Mouse (Mus musculus) adrenal gland, postnatal 36 days (tissue): Measurements from ENCODE around the gene Cacng7. TPM values are rescaled to one million over a fixed set of nuclear protein-coding genes. Genes with fewer than 3 reads are reported as not detected.

Source experiments
- DNase-seq, 2 experiments: peaks; one replicate each; pipeline ENCODE4 v3.0.0; 2021; ENCODE audit warnings: mixed read lengths in 1 of 2
- total RNA-seq, 2 experiments: library from RNA; stranded (reverse); gene quantifications; 2 replicates each; pipeline ENCODE4 v1.2.3; 2021

Gene Cacng7
- total RNA-seq, 2 experiments from 2014 or later, result 7.0 to 8.0 TPM

DNA sequence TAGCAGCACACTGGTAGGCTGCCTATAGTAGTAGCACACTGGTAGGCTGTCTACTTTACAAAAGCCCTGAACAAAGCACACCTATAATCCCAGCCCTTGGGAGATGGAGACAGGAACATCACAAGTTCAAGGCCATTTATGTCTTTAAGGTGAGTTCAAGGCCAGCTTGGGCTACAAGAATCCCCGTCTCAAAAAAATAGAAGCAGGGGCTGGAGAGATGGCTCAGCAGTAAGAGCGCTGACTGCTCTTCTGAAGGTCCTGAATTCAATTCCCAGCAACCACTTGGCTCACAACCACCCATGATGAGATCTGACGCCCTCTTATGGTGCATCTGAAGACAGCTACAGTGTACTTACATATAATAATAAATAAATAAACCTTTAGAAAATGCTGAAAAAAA is 12.5 kb downstream of the Cacng7 start:
- DNase-seq, result no peak

DNA sequence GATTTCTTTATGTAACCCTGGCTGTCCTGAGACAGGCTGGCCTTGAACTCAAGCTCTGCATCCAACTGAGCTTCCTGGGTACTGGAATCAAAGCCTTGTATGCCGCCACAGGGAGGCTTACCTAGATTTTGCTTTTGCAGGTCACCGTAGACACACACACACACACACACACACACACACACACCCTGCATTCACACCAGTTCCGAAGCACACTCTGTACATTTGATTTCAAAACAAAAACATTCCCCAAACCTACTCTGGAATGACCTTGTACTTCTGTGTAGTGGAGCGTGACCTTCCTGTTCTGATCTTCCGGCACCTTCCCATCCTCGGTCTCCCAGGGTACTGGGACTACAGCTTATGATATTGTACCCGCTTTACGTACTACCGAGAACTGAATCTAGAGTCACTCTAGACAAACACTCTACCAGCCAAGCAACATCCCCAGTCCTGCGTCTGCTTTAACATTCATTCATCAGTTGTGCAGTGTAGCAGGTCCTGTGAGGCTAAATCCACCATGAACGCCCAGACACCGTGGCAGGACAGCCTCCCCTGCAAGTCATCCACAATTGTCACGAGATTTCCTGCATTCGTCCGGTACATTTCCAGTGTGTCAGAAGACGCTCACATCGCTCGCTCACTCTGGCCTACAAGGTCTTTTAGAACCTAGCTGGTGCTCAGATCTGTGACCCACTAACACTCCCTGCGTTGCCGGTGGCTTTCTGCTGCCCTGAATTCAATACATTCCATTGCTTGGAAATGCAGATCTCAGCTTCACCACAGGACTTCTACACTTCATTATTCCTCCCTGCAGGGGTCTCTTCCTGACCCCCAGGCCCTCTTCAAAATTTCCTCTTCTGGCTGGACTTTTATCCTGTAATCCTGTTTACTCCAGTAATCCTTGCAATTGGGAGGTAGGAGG is 14.9 kb downstream of the Cacng7 start:
- peak; percentile 20 to 46 for DNase-seq

DNA sequence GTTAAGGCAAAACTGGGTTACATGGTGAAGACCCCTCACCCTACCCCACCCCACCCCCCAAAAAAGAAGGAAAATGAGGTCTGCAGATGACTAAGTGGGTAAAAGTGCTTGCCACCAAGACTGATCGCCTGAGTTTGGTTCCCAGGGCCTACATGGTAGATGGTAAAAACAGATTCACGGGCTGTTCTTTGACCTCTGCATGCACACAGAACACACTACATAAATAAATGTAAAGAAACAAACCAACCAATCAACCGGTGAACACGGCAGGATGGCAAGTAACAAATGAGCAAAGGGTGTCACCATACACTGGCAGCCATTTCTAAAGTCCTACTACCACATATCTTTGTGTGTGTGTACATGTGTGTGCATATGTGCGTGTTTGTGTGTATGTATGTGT is 15.6 kb downstream of the Cacng7 start:
- DNase-seq, result no peak

DNA sequence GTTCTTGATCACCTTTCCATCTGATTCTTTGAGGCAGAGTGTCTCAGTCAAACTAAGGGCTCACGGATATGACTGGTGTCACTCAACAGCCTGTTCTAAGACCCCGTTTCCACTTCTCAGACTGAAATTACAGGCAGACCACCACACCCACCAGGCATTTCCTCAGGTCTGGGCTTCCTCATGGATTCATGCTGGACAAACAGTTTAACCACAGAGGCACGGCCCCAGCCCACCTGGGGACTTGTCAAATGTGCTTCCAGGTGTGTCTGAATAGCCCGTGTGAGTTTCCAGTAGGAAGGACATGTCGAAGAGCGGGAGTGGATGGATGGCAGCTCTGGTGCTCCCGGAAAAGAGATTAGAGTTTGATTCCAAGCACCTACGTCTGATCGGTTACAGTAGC is 17.0 kb downstream of the Cacng7 start:
- no peak for DNase-seq

DNA sequence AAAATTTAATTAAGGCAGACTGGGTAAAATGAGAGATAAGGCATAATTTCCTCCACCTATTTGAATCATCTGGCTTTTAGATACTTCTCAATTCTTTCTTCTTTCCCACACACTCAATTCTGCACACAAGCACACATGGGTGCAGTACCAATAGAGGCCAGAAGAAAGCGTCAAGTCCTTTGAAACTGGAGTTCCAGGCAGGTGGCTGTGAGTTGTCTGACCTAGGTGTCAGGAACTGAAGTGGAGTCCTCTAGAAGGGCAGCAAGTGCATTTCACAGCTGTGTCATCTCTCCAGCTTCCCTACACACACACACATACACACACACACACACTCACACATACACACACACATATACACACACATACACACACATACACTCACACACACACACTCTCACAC is 18.8 kb downstream of the Cacng7 start:
- no peak for DNase-seq

DNA sequence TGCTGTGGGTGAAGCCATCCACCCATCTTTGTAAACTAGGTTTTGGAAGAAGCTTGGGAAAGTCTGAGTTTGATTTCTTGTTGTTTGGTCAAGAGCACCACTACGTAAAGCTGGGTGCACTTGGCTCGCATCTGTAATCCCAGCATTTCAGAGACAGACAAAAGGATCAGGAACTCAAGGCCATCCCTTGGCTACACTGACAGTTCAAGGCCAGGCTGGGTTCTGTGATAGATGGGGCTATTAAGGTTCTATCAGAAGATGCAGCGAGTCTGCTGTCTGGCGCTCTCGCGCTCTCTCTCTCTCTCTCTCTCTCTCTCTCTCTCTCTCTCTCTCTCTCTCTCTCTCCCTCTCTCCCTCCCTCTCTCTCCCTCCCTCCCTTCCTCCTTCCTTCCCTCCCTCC is 22.1 kb downstream of the Cacng7 start:
- peak in 1 of 2 experiments; percentile 55 for DNase-seq

DNA sequence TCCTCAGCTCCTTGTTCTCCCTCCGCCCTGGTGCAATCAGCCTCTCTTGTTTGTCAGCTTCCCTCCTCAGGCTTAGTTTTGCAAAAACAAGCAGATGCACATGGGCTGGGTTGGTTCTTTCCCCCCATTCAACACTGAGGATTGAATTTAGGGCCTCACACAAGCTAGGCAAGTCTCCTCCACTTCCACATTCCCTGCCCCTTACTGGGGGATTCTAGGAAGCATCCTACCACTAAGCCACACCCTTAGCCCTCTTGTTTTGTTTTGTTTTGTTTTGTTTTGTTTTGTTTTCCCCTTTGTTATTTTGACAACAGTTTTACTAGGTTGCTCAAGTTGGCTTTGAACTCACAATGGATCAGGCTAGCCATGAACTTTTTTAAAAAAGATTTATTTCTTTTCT is 27.9 kb downstream of the Cacng7 start:
- DNase-seq, result no peak

DNA sequence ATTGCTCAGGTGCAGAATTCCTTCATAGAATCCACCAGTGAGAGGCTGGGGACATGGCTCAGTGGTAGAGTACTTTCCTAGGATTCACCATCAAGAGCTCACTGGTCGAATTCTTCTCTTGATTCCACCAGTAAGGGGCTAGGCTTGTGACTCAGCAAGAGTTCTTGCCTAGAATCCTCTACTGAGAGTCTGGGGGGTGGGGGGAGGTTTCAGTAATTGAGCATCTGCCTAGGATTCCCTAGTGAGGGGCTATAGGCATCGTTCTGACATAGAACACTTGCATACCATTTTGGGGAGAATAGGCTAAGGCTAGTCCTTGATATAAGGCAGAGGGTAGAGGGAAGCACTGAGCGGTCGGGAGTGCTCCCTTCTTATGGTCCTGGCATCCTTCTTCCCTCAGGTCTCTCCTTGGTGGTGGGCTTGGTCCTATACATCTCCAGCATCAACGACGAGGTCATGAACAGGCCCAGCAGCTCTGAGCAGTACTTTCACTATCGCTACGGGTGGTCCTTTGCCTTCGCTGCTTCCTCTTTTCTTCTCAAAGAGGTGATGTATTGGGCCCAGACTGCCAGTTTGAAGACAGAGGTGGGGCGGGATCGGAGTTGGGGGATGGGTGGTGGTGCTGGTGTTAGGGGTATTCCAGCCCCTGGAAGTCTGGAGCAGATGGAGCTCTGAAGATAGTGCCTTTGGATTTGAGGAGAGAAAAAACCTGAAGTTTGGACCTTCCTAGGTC is 33.0 kb downstream of the Cacng7 start:
- no peak for DNase-seq

DNA sequence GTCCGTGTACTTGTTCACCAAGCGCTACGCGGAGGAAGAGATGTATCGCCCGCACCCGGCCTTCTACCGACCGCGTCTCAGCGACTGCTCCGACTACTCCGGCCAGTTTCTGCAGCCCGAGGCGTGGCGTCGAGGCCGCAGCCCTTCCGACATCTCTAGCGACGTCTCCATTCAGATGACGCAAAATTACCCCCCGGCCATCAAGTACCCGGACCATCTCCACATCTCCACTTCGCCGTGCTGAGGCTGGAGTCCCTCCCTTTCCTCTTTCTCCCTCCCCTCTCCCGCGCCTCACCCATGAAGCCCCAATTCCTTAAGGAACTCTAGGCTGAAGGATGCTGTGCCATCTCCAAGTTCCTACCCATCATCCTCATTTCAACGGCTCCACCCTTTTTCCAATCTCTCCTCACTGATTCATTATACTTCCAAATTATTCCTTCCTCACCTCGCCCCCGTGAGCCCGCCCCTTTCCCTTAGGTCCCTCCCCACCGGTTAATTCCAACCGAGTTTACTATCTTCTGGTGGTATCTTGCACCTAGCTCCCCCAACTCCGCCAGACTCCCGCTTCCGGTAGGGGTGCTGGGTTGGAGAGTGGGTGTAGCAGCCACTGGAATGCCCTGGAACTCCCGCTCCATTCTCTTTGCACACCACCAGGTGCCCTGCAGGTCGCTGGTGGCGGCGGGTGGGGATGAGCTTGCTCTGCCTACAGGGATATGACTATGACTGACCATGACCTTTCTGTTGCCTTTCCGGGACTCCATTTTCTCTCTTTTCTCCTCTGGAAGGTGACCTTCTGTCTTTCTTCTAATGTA is 34.2 kb downstream of the Cacng7 start:
- peak; percentile 28 to 44 for DNase-seq

DNA sequence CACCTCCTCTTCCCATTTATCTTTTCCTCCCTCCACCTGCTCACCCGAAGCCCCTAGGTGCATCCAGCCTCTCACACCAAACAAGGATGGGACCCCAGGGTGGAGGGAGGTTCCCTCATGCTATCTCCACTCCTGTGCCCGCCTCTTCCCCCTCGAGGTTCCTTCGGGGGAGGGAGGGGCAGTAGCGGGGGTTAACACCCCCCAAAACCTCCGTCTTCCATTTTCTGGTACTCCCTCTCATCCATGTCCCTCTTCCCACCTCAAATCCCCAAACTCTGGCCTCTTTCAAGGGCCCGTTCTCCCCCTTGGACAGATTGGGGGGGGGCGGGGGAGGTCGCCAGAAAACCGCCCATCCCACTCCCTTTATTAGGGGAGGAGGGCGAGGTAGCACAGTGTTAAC is 34.8 kb downstream of the Cacng7 start:
- peak in 1 of 2 experiments; percentile 21 for DNase-seq

DNA sequence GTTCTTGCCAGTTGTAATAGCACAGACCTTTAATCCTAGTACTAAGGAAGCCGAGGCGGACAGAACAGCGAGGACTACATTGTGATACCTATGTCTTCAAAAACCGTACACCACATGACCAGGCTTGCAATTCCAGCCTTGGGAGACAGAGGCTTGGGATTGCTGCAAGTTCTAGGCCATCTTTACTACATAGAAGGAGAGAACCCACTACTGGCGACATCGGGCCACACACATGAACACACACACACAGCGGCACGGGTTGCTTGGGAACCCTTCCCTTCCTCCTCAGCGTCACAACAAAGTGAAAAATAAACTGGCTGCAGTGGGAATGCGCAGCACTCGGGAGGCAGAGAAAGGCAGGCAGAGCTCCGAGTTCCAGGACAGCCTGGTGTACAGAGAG is 35.6 kb downstream of the Cacng7 start:
- DNase-seq, result no peak

DNA sequence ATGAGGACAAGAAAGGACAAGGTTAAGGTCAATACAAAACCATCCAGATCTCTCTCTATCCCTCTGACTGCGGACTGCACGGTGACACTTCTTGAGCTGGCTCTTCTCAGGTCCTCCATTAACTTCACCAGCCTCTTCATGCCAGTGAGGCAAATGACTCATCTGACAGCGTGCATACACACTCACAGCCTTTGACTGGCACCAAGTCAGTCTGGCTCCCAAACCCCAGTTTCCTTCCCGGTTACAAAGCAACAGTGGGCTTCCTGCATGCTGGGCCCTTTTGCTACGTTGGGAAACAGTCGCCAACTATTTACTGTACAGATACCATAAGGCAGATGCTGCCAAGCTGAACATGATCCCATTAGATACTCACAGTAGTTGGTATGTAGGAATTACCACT is 36.4 kb downstream of the Cacng7 start:
- no peak for DNase-seq

DNA sequence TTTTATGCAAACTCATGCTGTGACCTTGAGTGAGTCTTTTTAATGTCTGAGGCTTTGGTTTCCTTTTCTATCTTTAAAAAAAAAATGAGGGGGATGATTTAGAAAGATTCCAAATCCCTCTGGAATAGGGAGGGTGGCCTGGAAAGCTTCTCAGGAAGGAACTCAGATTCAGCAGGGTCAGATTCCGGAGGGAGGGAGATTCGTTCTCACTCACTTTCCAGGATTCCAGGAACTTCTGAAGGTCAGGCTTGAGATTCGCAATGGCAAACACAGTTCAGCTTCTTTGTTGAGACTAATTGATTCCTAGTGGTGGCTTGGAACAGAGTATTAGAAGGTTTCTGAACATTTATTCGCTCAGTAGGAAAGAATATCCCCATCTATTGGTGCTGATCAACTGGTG is 37.7 kb downstream of the Cacng7 start:
- peak; percentile 3 to 24 for DNase-seq

DNA sequence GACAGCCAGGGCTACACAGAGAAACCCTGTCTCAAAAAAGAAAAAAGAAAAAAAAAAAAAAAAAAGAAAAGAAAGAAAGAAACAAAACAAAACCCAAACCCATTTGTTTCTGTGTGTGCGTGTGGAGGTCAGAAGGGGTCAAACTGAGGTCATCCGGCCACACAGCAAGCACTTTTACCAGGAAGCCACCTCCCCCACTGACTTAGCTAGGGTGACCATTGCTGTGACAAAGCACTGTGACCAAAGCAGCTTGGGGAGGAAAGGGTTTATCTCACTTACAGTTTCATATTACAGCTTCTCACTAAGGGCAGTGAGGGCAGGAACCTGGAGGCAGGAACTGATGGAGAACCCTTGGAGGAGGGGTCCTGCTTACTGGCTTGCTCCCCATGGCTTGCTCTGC is 39.6 kb downstream of the Cacng7 start:
- DNase-seq, result no peak

DNA sequence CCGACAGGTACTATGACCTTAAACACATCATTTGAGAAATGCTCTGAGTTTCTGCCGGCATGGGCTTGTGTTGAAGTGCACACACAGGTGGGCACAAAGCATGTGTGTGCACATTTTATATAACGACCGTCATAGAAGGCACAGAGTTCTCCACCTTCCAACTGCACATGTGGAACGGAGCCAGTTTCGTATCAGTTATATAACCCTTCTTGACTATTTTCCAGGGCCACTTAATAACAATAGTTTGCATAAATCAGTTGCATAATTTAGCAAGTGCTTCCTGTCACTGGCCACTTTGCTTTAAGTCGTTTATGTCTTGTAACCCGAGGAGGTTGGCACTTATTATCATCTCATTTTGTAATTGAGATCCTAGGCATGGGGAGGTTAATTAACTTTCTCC is 41.0 kb downstream of the Cacng7 start:
- no peak for DNase-seq

DNA sequence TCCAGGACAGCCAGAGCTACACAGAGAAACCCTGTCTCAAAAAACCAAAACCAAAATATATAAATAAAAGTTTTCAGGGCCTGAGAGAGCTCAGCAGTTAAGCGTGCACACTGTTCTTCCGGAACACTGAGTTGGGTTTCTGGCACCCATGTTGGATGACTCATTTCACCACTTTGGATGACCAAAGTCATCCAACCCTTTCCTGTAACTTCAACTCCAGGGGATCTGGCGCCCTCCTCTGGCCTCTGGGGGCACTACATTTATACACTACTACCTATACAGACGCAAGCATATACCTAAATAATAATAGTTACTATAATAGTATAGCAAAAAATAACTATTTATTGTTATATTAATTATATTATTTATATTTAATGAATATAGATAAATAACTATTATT is 44.1 kb downstream of the Cacng7 start:
- DNase-seq, result peak; percentile 82 to 88

DNA sequence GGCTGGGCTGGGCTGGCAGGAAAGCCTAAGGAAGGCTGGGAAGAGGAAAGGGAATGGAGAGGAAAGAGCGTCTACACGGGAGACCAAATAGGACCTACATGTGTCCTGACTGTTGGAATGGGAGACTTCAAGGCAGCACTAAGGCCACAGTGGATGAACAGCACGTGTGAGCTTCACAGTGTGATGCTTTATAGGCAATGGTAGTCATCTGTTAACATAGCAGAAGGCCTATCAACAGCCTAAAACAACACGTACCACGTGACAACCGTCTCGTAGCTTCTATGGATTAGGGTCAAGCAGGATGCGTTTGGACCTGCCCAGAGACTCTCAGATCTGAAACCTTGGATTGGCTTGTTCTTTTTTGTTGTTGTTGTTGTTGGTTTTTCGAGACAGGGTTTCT is 49.4 kb downstream of the Cacng7 start:
- DNase-seq, result no peak

DNA sequence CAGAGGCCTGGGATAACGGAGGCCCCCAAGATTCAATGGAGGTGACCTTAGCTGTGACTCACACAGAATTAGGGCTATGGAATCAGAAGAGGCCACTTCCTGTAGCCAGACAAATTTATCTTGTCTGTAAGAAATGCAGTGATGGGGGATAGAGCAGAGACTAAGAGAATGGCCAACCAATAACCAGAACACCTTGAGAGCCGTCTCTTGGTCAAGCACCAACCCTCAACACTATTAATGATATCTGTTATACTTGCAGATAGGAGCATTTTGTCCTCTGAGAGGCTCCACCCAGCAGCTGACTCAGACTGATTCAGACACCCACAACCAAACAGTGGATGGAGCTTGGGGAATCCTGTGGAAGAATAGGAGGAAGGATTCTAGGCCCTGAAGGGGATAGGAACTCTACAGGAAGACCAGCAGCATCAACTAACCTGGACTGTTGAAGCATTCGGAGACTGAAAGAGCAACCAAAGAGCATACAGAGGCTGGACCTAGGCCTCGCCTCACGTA is 52.1 kb downstream of the Cacng7 start:
- peak; percentile 24 to 56 for DNase-seq

DNA sequence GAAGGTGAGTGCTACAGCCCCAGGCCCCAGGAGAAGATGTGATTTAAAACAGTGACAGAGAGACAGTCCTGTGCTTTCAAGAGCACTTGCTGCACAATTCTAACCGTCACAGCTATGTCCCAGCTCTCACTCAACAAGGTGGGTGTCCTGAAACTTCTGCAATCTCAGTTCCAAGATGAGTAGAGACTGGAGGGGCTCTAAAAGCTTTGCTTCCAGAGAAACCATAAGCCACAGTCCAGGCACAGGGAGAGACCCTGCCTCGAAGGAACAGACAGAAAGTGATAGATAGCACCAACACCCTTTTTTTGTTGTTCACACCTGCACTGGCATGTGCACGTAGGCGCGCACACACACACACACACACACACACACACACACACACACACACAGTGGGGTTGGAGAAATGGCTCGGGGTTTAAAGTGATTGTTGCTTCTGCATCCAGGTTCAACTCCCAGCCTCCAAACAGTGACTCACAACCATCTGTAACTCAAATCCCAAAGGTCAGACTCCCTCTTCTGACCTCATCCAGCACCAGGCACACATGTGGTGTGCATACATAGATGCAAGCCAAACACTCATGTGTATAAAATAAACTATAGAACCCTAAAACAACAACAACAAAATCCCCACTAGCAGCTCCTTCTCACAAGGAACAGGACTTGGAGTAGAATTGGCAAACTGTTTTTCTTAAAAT is 53.4 kb downstream of the Cacng7 start:
- DNase-seq, result no peak

DNA sequence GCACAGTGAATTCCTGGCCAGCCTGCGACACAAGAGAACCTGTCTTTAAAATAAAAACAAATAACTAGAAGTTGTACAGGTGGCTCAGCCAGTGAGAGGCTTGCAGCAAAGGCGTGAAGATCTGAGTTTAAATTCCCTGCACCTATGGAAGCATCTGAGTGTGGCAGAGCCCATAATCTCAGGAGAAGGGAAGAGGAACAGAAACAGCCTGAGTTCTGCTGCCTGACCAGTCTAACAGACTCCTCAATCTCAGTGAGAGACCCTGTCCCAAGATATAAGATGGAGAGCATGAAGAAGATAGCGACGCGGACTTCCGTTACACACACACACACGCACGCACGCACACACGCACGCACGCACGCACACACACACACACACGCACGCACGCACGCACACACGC is 55.0 kb downstream of the Cacng7 start:
- DNase-seq, result no peak

DNA sequence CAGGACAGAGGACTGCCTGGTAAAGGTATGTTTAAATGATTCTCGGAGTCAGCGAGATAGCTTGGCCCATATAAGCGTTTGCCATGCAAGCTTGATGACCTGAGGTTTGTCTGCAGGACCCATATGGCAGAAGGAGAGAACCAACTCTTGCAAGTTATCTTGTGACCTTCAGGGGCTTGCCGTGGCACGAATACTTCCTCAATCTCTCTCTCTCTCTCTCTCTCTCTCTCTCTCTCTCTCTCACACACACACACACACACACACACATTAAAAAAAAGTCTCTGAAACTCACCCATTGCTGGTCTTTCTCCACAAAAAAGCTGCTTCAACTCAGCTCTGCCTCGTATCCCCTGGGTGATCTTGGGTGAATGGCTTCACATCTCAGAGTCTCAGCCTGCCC is 56.1 kb downstream of the Cacng7 start:
- no peak for DNase-seq
